Mouse (Mus musculus): ENCODE results near the gene Mvb12a.

Mvb12a gene

DNA sequence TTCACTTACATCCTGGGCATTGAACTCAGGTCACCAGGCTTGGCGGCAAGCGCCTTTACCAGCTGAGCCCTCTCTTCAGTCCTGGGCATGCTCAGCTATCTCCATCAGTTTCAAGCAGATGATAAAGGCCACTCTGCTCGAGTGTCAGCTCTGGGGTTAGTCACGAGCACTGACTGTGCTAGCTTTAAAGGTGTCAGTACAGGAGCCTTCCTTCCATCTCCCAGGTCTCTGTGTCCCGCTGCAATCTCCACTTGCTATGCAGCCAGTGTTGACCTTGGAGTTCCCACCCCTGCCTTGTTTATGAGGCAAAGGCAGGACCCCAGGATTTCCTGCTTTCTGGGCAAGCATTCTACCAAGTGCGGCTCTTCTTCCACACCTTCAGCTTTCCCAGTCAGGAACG, 24.9 kb downstream of the Mvb12a start:
- DNase-seq: no peak

DNA sequence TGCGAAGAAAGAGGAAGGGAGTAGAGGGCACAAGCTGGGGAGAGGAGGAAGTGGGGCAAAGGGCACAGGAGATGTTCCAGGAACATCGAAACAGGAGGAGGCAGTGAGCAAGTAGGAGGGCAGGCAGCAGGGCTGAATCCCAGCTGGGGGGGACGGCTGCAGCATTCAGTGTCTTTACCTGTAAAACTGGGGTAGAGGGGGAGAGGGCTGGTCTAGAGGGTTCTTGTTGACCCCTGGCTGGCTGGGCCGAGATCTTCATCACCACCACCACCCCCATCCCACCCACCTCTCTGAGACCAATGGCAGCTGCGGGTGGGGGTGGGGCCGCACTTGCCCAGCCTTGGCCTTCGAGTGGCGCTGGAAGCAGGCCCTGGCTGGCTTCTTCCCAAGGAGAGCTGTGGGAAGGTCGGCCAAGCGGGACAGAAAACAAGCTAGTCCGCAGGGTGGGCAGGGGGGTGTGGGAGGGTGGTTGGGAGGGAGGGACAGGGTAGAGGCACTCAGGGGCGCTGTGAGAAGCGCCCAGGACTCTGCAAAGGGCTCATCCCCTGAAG, 25.7 kb downstream of the Mvb12a start, which contains the start of gene Slc27a1:
TSS of gene Slc27a1 (plus strand) at position 496 of the 551 bp plus-strand sequence.
- DNase-seq: peak; percentile 5

GRCm38 (mm10) chr8:71568941-71569340, 26.2 kb downstream of the Mvb12a start:
- peak; percentile 6 for DNase-seq

DNA sequence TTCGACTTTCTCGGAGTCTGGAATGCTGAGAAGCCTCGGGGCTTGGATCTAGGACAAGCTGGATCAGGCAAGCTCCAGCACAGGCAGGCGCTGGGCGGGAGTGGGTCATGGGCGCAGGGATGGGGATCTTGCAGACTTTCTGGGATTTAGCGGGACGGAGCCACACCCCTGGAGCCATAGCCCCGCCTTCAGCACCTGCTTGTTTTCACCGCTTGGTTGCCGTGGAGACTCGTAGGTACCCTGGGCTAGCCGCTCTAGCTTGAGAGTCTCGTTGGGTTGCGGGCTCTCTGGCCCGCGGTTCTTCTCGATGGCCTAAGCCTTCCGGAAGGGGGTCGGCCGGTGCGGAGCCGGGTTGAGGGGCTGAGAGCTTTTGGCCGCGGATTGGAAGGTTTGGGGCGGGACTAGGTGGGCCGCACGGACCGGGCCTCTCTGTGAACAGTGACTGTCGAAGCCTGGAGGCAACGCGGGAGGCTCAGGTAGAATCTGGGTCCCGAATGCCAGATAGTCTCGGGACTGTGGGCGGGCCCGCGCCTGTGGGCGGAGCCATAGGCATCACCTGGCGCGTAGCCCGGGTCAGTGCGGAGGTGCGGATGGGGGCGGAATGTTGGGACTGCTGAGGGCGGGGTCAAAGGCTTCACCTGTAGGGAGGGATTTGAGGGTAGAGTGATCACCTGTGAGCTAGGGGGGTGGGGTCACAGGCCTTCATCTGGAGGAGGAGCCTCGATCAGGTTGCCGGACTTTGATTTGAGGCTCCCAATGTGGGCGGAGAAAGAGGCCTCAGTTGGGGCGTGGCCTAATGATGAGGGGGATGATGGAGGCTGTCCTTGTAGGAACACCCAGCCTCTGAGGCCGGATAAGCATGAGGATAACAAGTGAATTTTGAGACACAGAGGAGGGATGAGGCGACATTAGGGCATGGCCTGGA, 26.9 kb downstream of the Mvb12a start:
- DNase-seq: peak; percentile 66

GRCm38 (mm10) chr8:71570291-71570954, 27.7 kb downstream of the Mvb12a start:
- DNase-seq: peak; percentile 91

DNA sequence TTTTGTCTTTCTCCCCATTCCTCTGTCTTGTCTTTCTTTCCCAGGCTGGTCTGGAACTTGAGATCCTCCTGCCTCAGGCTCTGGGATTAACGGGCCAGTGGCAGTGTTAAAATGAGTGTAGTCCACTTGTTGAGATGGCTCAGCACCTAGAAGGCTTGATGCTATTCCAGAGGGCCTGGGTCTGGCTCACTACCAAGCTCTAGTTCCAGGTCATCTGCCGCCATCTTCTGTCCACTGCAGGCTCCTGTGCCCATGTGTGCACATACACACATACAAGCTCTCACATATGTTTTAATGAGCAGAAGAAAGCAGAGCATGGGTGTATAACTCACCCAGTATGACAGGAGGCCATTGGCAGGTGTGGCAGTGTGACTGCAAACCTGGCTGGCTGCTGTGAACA, 29.4 kb downstream of the Mvb12a start:
- peak; percentile 4 for DNase-seq

GRCm38 (mm10) chr8:71572847-71573633, 30.3 kb downstream of the Mvb12a start:
- peak; percentile 10 for DNase-seq

DNA sequence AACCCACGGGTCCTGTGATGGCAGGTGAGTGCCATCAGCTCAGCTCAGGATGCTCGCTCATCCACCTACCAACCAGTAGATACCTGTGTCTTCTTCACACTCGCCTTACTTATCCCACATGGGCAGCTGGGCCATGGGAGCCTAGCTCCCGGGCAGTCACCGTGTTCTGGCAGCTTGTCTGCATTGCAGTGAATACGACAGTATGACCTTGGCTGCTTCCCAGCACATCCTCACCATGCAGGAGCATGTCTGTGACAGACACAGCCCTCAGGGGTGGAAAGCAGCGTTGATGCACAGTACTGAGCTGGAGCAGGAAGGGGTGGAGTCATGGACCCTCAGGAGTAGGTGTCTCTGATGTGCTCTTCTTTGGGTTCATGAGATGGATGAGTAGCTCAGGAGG, 31.7 kb downstream of the Mvb12a start:
- no peak for DNase-seq

GRCm38 (mm10) chr8:71575020-71575419, 32.3 kb downstream of the Mvb12a start:
- no peak for DNase-seq

DNA sequence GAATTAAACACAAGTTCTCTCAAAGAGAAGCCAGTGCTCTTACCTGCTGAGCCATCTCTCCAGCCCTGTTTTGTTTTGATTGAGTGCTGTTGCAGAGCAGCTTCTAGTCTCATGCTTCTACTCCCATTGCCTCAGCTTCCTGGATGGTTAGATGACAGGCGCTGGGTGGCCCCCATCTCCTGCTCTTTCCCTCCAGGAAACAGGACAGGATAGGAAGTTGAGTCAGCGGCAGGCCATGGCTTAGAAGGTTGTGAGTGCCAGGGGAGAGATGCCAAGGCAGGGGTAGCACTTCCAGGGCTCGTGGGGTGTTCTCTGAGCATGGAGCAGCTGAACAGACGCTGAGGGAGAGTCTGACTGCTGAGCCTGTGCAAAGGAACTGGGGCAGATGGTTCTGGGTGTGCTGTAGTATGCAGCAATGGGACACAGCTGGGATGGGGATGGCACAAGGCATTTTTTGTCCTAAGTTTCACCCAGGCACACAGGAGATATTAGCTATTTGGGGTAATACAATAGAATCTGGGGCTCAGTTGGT, 35.2 kb downstream of the Mvb12a start:
- DNase-seq: no peak

- no peak for DNase-seq
These were observed 36.3 kb downstream of the Mvb12a start for GRCm38 (mm10) chr8:71579009-71579408.

DNA sequence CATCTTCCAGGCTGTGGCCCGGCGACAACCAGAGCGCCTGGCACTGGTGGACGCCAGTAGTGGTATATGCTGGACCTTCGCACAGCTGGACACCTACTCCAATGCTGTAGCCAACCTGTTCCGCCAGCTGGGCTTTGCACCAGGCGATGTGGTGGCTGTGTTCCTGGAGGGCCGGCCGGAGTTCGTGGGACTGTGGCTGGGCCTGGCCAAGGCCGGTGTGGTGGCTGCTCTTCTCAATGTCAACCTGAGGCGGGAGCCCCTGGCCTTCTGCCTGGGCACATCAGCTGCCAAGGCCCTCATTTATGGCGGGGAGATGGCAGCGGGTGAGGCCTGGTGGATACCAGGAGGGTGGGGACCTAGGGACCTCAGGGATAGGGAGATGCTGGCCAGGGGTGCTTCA, 36.8 kb downstream of the Mvb12a start:
- DNase-seq: no peak

- peak; percentile 12 for DNase-seq
These were observed 37.5 kb downstream of the Mvb12a start for GRCm38 (mm10) chr8:71580201-71580600.

GRCm38 (mm10) chr8:71586891-71587290, 44.2 kb downstream of the Mvb12a start:
- DNase-seq: peak; percentile 69

DNA sequence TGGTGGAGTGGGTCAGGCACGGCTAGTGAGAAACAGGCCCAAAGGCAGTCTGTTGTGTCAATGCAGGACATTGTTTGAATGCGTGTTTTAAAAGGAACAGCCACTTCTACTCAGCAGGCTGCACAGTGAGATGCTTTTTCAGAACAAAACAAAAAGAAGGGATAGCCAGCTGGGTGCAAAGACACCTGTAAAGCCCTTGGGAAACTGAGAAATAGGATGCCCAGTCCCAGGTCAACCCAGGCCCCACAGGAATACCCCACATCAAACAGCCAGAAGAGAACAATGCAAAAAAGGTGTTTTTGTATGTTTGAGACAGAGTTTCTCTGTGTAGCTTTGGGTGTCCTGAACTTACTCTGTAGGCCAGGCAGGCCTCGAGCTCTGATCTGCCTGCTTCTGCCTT, 46.0 kb downstream of the Mvb12a start:
- DNase-seq: no peak

DNA sequence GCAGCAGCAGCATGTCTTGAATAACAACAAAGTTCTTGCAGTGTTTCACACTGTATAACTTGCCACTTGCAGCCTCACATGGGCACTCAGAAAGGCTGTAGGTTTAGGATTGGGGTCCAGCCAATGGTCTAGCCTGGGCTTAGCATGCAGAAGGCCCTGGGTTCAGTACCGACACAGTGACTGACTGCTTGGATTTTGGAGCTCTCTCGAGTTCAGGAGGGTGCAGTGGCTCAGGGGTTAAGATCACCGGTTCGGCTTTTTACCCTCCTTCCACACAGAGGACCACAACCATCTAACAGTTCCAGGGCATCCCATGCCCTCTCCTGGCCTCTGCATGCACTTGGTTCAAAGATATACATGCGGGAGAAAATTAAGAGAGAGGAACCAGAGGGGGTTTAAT, 48.3 kb downstream of the Mvb12a start:
- DNase-seq: peak; percentile 35

GRCm38 (mm10) chr8:71591471-71592373, 49.0 kb downstream of the Mvb12a start, which contains the start of gene Pgls:
TSS of gene Pgls (plus strand) at chr8:71592176.
- DNase-seq: peak; percentile 95

GRCm38 (mm10) chr8:71592374-71593170, 49.9 kb downstream of the Mvb12a start:
- peak; percentile 86 for DNase-seq

DNA sequence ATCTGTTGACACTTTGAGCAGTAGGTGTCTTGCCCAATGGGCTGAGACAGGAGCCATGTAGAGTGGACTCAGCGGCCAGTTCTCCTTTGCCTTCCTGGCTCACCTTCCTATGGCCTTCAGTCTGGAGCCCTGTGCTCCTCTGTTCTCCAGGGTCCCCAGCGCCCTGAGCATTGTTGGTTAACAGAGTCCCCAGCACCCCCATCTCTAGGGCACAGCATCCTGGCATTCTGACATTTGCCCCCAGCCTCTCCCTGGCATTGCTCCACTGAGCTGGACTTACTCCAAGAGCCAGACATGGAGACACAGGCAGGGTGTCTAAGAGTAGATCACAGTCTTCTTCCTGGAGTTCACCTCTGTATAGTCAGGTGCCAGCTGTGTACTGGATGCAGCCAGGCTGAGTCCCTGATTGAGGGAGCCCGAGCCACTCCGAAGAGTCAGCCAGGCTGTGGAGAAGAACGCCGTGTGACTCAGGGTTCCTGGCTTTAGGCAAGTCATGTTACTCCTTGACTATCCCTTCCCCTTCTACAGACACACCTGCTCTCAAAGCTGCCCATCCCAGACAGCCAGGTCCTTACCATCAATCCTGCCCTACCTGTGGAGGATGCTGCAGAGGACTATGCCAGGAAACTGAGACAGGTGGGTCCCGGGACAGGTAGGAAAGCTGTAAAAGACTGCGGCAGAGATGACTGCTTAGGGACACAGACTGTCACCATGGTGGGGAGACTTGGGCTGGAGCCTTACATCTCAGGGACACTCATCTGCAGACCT, 51.0 kb downstream of the Mvb12a start:
- DNase-seq: no peak

DNA sequence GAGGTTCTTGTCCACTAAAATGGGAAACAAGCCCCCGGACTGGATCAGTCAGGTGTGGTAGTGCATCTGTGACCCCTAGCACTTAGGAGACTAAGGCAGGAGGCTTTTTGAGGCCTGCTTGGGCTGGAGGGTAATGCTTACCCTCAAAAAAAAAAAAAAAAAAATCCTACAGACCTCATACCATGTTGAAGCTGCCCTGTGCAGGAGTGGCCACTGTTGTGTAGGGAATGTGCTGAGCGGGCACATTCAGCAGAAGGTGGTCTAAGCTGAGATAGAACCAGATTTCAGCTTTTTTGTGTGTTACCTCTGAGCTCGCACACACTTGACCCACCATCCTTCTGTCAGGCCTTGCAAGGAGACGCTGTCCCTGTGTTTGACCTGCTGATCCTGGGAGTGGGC, 51.6 kb downstream of the Mvb12a start:
- DNase-seq: no peak
